Mouse (Mus musculus): Measurements from ENCODE around the gene Slc5a3. TPM values are rescaled to one million over a fixed set of nuclear protein-coding genes. Genes with fewer than 3 reads are reported as not detected.

Slc5a3 gene
- polyA plus RNA-seq, 1 experiment from 2014 or later, result 10.2 TPM

DNA sequence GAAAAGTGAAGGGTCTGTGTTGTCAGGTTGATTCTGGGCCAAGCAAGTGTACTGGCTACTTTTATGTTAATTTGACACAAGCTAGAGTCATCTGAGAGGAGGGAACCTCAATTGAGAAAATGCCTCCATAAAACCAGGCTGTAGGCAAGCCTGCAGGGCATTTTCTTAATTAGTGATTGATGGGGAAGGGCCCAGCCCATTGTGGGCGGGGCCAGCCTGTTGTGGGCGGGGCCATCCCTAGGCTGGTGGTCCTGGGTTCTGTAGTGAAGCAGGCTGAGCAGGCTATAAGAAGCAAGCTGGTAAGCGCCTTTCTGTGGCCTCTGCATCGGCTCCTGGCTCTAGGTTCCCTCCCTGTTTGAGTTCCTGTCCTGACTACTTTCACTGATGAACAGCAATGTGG, 69.1 kb downstream of the Slc5a3 start:
- H3K4me1 ChIP-seq (replicated peaks), result no peaks in the 10 kb centered on the region
- H3K4me3 ChIP-seq (replicated peaks), result no peak overlapping the region
- H3K9me3 ChIP-seq, result peaks cover 11% of the 10 kb centered on the region; the same call in 1 of the 2 replicates
- ATAC-seq (ENCODE audit: insufficient number of reproducible peaks, insufficient read depth, low FRiP score, low TSS enrichment, low read depth), result no peak
- no peak overlapping the region for H3K27ac ChIP-seq
- H3K36me3 ChIP-seq, result no peaks in the 10 kb centered on the region
- H3K27me3 ChIP-seq, result no peaks in the 10 kb centered on the region
- no peak overlapping the region for H3K9ac ChIP-seq (replicated peaks)
- no peak overlapping the region for H3K4me2 ChIP-seq
- WGBS, result 57% methylated on average over 4 of the region's 4 CpGs

DNA sequence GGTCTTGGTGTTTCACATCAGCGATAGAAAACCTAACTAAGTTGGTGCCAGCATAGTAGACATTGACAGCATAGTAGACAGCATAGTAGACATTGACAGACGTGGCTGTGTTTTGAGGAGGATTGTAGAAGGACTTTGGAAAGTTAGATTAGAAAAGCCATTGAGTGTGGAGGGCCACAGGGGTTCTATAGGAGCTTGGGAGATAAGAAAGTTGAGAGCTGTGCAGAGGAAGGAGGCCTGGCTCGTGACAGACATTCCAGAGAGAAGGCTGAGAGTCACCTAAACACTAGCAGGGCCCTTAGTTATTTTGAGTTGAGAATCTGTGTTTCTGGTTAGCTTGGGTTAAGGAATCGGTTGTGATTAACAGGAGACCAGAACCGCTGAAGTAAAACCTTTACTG, 69.5 kb downstream of the Slc5a3 start:
- WGBS, result 81% methylated on average over 5 of the region's 5 CpGs
- Histone ChIP-seq H3K27me3 (no peaks in the 10 kb centered on the region), H3K4me1 (replicated peaks) (no peaks in the 10 kb centered on the region), H3K27ac (no peak overlapping the region), H3K9ac (replicated peaks) (no peak overlapping the region), H3K9me3 (peaks cover 11% of the 10 kb centered on the region; the same call in 1 of the 2 replicates), H3K4me3 (replicated peaks) (no peak overlapping the region), H3K4me2 (no peak overlapping the region), H3K36me3 (no peaks in the 10 kb centered on the region)
- ATAC-seq (ENCODE audit: insufficient number of reproducible peaks, insufficient read depth, low FRiP score, low TSS enrichment, low read depth), result no peak

DNA sequence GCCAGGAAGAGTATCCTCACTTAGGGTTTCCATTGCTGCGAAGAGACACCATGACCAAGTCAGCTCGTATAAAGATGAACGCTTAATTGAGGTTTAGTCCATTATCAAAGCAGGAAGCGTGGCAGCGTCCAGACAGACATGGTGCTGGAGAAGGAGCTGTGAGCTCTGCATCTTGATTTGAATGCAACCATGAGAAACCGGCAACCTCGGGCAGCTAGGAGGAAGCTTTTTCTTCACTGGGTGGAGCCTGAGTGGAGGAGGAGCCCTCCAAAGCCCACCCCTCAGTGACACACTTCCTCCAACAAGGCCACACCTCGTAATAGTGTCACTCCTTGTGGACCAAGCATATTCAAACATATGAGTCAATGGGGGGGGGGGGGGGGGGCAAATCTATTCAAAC, 71.7 kb downstream of the Slc5a3 start:
- WGBS, result 92% methylated on average over 8 of the region's 8 CpGs
- no peak overlapping the region for H3K4me3 ChIP-seq (replicated peaks)
- no peak overlapping the region for H3K9ac ChIP-seq (replicated peaks)
- ATAC-seq (ENCODE audit: insufficient number of reproducible peaks, insufficient read depth, low FRiP score, low TSS enrichment, low read depth), result no peak
- 0 out of 2 replicates have a peak, but pooled peaks cover under 1% of the 10 kb centered on the region for H3K9me3 ChIP-seq
- no peak overlapping the region for H3K27ac ChIP-seq
- no peaks in the 10 kb centered on the region for H3K4me1 ChIP-seq (replicated peaks)
- no peaks in the 10 kb centered on the region for H3K36me3 ChIP-seq
- no peaks in the 10 kb centered on the region for H3K27me3 ChIP-seq
- no peak overlapping the region for H3K4me2 ChIP-seq

DNA sequence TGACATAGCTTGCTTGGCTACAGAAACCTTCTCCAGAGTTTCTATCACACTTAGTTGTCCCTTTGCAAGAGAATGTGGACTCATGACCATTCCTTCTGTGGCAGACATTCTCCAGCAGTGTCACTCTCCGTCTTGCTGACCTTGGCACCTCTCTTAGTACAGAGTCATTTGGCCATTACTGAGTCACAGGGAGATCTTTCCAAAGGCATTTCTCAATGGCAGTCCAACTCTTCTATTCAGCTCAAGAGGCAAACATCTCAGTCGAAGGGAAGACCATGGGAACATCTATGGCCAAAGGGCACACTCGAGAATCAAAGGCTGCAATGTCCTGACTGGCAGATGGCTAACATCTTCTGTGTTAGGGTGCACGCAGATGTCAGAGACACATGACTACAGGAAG, 74.4 kb downstream of the Slc5a3 start:
- Histone ChIP-seq H3K27ac (no peak overlapping the region), H3K36me3 (no peaks in the 10 kb centered on the region), H3K4me2 (no peak overlapping the region), H3K4me3 (replicated peaks) (no peak overlapping the region), H3K9me3 (no peaks in the 10 kb centered on the region), H3K27me3 (no peaks in the 10 kb centered on the region), H3K4me1 (replicated peaks) (no peaks in the 10 kb centered on the region), H3K9ac (replicated peaks) (no peak overlapping the region)
- WGBS, result 84% methylated on average over 4 of the region's 4 CpGs
- ATAC-seq (ENCODE audit: insufficient number of reproducible peaks, insufficient read depth, low FRiP score, low TSS enrichment, low read depth), result no peak

DNA sequence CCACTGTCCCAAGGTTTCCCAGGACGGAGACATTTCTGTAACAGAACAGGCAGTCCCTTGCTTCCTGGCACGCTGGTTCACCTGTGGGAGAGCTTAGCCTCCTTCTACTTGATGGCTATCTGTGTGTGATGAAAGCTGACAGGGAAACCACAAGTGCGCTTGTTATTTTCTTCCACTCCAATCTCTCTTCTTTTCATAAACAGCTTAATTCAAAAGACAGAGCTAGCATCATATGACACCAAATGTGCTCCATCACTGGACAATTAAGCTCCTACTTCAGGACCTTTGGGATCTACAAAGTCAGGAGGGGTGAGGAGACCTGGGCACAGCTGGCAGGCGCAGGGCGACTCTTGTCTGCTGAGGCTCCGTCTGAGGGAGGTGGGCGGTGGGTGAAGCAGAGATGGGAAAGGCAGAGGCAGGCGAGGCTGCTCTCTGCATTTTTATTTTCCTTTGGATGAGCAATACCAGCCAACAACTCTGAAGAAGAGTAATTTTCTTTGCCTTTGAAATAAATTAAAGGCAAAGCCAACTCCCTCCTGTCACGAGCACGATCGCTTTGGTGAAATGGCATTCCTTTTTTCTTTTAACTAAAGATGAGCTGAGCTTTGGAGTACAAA, 76.1 kb downstream of the Slc5a3 start:
- no peak for ATAC-seq (ENCODE audit: insufficient number of reproducible peaks, insufficient read depth, low FRiP score, low TSS enrichment, low read depth)
- H3K4me1 ChIP-seq (replicated peaks), result peaks cover 2% of the 10 kb centered on the region; the same call in 1 of the 2 replicates
- H3K9me3 ChIP-seq, result no peaks in the 10 kb centered on the region
- no peak overlapping the region for H3K27ac ChIP-seq
- no peaks in the 10 kb centered on the region for H3K36me3 ChIP-seq
- no peak overlapping the region for H3K4me3 ChIP-seq (replicated peaks)
- no peak overlapping the region for H3K9ac ChIP-seq (replicated peaks)
- 84% methylated on average over 11 of the region's 11 CpGs for WGBS
- H3K27me3 ChIP-seq, result no peaks in the 10 kb centered on the region
- H3K4me2 ChIP-seq, result no peak overlapping the region

DNA sequence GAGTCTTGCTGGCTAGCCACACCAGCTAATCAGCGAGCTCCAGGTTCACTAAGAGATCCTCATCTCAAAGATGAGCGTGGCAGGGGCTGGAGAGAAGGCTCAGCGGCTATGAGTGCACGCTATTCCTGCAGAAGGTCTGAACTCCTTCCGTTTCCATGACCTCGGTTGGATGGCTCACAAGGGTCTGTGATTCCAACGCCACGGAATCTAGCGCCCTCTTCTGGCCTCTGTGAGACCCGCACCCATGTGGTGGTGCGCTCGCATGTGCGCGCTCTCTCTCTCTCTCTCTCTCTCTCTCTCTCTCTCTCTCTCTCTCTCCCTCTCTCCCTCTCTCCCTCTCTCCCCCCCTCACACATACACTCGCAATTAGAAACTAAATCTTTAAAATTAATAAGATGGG, 78.2 kb downstream of the Slc5a3 start:
- H3K4me3 ChIP-seq (replicated peaks), result no peak overlapping the region
- no peak overlapping the region for H3K9ac ChIP-seq (replicated peaks)
- H3K4me1 ChIP-seq (replicated peaks), result peaks cover 13% of the 10 kb centered on the region
- H3K36me3 ChIP-seq, result no peaks in the 10 kb centered on the region
- WGBS, result 92% methylated on average over 15 of the region's 15 CpGs
- H3K27ac ChIP-seq, result no peak overlapping the region
- no peak for ATAC-seq (ENCODE audit: insufficient number of reproducible peaks, insufficient read depth, low FRiP score, low TSS enrichment, low read depth)
- H3K9me3 ChIP-seq, result no peaks in the 10 kb centered on the region
- no peaks in the 10 kb centered on the region for H3K27me3 ChIP-seq
- no peak overlapping the region for H3K4me2 ChIP-seq

Other genes starting within 250 kb of the Slc5a3 start
- gene Mrps6, start 52 bp upstream of the Slc5a3 start, polyA plus RNA-seq (2016; fragmentation: Nextera tagmentation; extraction: Ambion mirVana), result 87.5 and 98.7 TPM in 2 replicates
- 0.28 TPM in 1 of 2 replicates, not detected in the other for gene Gm49711, start within 50 bp of the Slc5a3 start, polyA plus RNA-seq (2016; fragmentation: Nextera tagmentation; extraction: Ambion mirVana)
- gene Kcne2, start 234.1 kb downstream of the Slc5a3 start, polyA plus RNA-seq (2016; fragmentation: Nextera tagmentation; extraction: Ambion mirVana), result 0.17 and 0.20 TPM in 2 replicates
- 152 and 160 TPM in 2 replicates for gene Smim11, start 243.0 kb downstream of the Slc5a3 start, polyA plus RNA-seq (2016; fragmentation: Nextera tagmentation; extraction: Ambion mirVana)

All from limb, embryonic 12.5 days (tissue).